Mouse (Mus musculus): ENCODE measurements at regions not wholly inside any gene's neighbourhood (a gene's known extent, or its start where the extent isn't known, plus 50 kb on each side); places are given as distances from the start of the nearest gene placed in this dataset.
"Not testable (repeated sequence)": the region's sequence is repeated elsewhere in the genome, so short reads cannot be mapped to it uniquely, and the experiment has no call there.

DNA sequence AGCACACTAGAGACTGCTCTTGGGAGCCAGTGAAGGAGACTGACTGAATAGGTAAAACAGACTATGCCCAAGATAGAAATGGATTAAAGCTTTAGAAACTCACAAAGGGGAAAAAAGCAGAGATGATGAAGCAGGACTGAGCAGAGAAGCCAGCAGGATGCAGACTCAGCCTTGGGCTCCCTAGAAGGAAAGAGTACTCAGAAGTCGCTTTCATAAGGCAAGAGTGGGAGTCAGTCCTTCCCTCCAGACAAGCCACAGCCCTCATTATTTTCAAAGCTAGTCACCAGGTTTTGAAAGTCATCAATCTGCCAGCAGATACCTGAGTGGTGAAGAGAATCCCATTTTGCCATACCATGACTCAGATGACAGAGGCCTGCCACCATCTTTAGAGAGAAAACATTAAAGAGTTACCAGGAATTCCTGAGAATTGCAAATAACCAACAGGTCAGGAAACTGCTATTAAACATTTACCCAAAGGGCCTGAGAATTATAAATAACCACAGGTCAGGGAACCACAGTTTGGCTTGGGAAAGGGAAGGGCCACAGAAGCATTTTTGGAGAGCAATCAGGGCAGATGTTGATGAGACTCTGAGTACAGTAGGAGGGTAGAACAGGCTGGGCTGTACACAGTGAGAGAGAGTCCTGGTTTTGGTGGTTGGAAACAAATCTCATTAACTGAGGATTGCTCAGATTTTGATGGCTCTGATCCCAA is 77.4 kb downstream of the Ptgs2 start:
- Histone ChIP-seq H3K9ac (ENCODE audit: low read depth, low read length, severe bottlenecking) (no peak overlapping the region), H3K4me2 (replicated peaks; ENCODE audit: low read depth, low read length, severe bottlenecking) (no peak overlapping the region), H3K27ac (replicated peaks; ENCODE audit: low read depth, low read length) (no peak overlapping the region), H3K4me1 (ENCODE audit: control insufficient read depth, insufficient read depth, low read length) (no peaks in the 10 kb centered on the region), H3K36me3 (ENCODE audit: control insufficient read depth, insufficient read depth, low read length) (no peaks in the 10 kb centered on the region), H3K27me3 (ENCODE audit: control insufficient read depth, insufficient read depth, low read length) (no peaks in the 10 kb centered on the region), H3K4me3 (replicated peaks; ENCODE audit: low read length) (no peak overlapping the region), H3K9me3 (ENCODE audit: control insufficient read depth, low read length) (no peaks in the 10 kb centered on the region)
- whole genome bisulfite sequencing, result 85% methylated on average over 1 of the region's 1 CpGs
- no peak for DNase-seq (ENCODE audit: low spot score)
- ATAC-seq (ENCODE audit: low FRiP score, low read depth), result no peak
- no peak for TF ChIP-seq POLR2A (IDR thresholded peaks at IDR 0.05; ENCODE audit: borderline replicate concordance, extremely low read depth, insufficient read depth, insufficient read length)

DNA sequence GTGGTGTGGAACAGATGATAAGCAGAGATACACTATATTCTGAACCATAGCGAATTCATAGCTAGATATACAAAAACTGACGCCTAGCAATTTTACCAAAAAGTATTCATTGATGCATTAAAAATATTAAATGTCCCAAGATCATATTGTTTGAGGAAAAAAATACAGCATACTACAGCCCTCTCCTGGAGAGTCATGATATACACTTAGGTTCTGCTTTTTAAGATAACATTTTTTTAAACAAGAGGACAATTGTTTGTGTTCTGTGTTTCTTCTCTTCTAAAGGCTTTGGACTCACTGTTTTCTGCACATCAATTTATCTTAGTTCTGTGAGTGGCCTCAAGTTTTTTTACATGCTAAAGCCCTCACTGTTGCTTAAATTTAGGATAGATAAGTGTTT is 102.2 kb downstream of the Ptgs2 start:
- H3K9me3 ChIP-seq (ENCODE audit: control insufficient read depth, low read length), result no peaks in the 10 kb centered on the region
- no peak overlapping the region for H3K9ac ChIP-seq (ENCODE audit: low read depth, low read length, severe bottlenecking)
- no peak for DNase-seq (ENCODE audit: low spot score)
- no peaks in the 10 kb centered on the region for H3K36me3 ChIP-seq (ENCODE audit: control insufficient read depth, insufficient read depth, low read length)
- no peak overlapping the region for H3K27ac ChIP-seq (replicated peaks; ENCODE audit: low read depth, low read length)
- 85% methylated on average over 2 of the region's 2 CpGs for WGBS
- no peak overlapping the region for H3K4me3 ChIP-seq (replicated peaks; ENCODE audit: low read length)
- H3K4me2 ChIP-seq (replicated peaks; ENCODE audit: low read depth, low read length, severe bottlenecking), result no peak overlapping the region
- no peak for TF ChIP-seq POLR2A (IDR thresholded peaks at IDR 0.05; ENCODE audit: borderline replicate concordance, extremely low read depth, insufficient read depth, insufficient read length)
- H3K27me3 ChIP-seq (ENCODE audit: control insufficient read depth, insufficient read depth, low read length), result no peaks in the 10 kb centered on the region
- ATAC-seq (ENCODE audit: low FRiP score, low read depth), result no peak
- no peaks in the 10 kb centered on the region for H3K4me1 ChIP-seq (ENCODE audit: control insufficient read depth, insufficient read depth, low read length)

DNA sequence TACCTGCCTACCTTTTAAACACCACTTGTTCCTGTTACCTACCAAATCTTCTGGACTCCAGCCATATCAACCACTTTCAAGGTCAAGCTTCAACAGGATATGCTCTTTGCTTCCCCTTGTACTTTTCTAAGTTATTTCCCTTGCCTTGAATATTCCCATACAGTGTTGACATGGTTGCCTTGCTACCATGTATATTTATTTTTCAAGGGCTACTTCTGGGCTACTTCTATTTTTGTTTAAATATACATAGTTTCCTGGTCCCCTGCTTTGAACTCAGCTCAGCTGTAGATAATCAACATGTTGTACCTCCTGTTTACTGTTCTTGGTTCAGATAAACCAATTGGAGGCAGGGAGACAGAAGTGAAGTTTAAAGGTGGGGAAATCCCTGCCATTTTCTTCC is 106.8 kb upstream of the Pdc start:
- H3K27me3 ChIP-seq (ENCODE audit: control insufficient read depth, insufficient read depth, low read length), result no peaks in the 10 kb centered on the region
- no peak for TF ChIP-seq POLR2A (IDR thresholded peaks at IDR 0.05; ENCODE audit: borderline replicate concordance, extremely low read depth, insufficient read depth, insufficient read length)
- ATAC-seq (ENCODE audit: low FRiP score, low read depth), result no peak

DNA sequence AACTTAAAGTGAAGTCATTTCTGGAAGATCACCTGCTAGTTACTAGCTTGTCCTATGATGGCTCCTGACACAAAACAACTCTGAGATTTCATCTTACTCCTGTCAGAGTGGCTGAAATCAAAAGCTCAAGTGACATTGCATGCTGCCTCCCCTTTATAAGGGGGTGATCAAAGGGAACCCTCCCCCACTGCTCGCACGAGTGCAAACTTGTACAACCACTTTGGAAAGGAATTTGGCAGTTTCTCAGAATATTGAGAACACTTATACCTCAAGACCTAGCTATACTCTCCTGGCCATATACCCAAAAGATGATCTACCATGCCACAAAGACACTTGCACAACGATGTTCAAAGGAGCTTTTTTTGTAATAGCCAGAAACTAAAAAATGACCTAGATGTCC is 102.5 kb upstream of the Pdc start:
- H3K9ac ChIP-seq (ENCODE audit: low read depth, low read length, severe bottlenecking), result no peak overlapping the region
- H3K4me1 ChIP-seq (ENCODE audit: control insufficient read depth, insufficient read depth, low read length), result no peaks in the 10 kb centered on the region
- ATAC-seq (ENCODE audit: low FRiP score, low read depth) (no peak), DNase-seq (ENCODE audit: low spot score) (no peak)
- H3K4me3 ChIP-seq (replicated peaks; ENCODE audit: low read length), result no peak overlapping the region
- no peaks in the 10 kb centered on the region for H3K9me3 ChIP-seq (ENCODE audit: control insufficient read depth, low read length)
- no peak for TF ChIP-seq POLR2A (IDR thresholded peaks at IDR 0.05; ENCODE audit: borderline replicate concordance, extremely low read depth, insufficient read depth, insufficient read length)
- no peaks in the 10 kb centered on the region for H3K27me3 ChIP-seq (ENCODE audit: control insufficient read depth, insufficient read depth, low read length)
- no peak overlapping the region for H3K27ac ChIP-seq (replicated peaks; ENCODE audit: low read depth, low read length)
- WGBS, result 73% methylated on average over 3 of the region's 3 CpGs
- H3K4me2 ChIP-seq (replicated peaks; ENCODE audit: low read depth, low read length, severe bottlenecking), result no peak overlapping the region
- no peaks in the 10 kb centered on the region for H3K36me3 ChIP-seq (ENCODE audit: control insufficient read depth, insufficient read depth, low read length)

More for the DNA sequence above, 106.8 kb upstream of the Pdc start:
- no peak for DNase-seq (ENCODE audit: low spot score)
- H3K4me1 ChIP-seq (ENCODE audit: control insufficient read depth, insufficient read depth, low read length), result no peaks in the 10 kb centered on the region
- H3K4me2 ChIP-seq (replicated peaks; ENCODE audit: low read depth, low read length, severe bottlenecking), result no peak overlapping the region
- no peak overlapping the region for H3K9ac ChIP-seq (ENCODE audit: low read depth, low read length, severe bottlenecking)
- H3K4me3 ChIP-seq (replicated peaks; ENCODE audit: low read length), result no peak overlapping the region
- H3K9me3 ChIP-seq (ENCODE audit: control insufficient read depth, low read length), result no peaks in the 10 kb centered on the region
- H3K27ac ChIP-seq (replicated peaks; ENCODE audit: low read depth, low read length), result no peak overlapping the region
- H3K36me3 ChIP-seq (ENCODE audit: control insufficient read depth, insufficient read depth, low read length), result no peaks in the 10 kb centered on the region

DNA sequence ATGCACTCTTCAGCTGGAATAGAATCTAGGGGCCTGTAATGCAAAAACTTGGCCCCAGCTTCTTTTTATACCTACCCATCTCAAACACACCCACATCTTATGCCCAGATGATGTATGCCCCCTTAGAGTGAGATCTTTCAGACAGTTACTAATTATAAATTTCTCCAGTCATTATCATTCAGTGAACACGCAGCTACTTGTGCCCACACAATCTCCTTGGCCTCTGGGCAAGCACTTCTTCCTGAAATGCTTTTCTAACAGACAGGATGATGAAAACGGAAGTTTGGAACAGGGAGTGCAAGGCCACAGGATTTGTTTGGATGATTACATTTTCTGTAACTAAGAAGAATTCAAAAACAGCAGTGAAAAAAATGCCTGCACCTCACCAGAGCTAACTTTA is 100.4 kb upstream of the Pdc start:
- WGBS, result 74% methylated on average over 2 of the region's 2 CpGs
- no peaks in the 10 kb centered on the region for H3K36me3 ChIP-seq (ENCODE audit: control insufficient read depth, insufficient read depth, low read length)
- H3K9ac ChIP-seq (ENCODE audit: low read depth, low read length, severe bottlenecking), result no peak overlapping the region
- ATAC-seq (ENCODE audit: low FRiP score, low read depth) (no peak), DNase-seq (ENCODE audit: low spot score) (no peak)
- no peak for TF ChIP-seq POLR2A (IDR thresholded peaks at IDR 0.05; ENCODE audit: borderline replicate concordance, extremely low read depth, insufficient read depth, insufficient read length)
- H3K9me3 ChIP-seq (ENCODE audit: control insufficient read depth, low read length), result no peaks in the 10 kb centered on the region
- H3K4me3 ChIP-seq (replicated peaks; ENCODE audit: low read length), result no peak overlapping the region
- H3K27ac ChIP-seq (replicated peaks; ENCODE audit: low read depth, low read length), result no peak overlapping the region
- no peaks in the 10 kb centered on the region for H3K27me3 ChIP-seq (ENCODE audit: control insufficient read depth, insufficient read depth, low read length)
- H3K4me2 ChIP-seq (replicated peaks; ENCODE audit: low read depth, low read length, severe bottlenecking), result no peak overlapping the region
- no peaks in the 10 kb centered on the region for H3K4me1 ChIP-seq (ENCODE audit: control insufficient read depth, insufficient read depth, low read length)

DNA sequence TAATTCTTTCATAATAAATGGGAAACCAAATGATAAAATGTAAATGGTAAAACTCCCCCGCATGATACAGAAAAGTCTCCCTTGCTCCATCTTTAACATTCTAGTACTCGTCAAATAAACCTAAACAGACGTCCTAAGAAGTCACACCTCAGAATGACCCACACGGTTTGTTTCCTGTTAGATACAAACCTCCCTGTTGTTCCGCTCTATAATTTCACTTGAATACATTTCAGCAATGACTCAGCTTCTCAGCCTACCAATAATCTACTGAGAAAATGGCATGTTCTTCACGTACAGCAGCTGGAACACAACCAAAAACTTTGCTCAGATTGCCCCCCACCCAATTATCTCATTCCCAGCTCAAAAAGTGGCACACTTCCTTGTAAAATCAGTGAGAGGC is 93.7 kb upstream of the Pdc start:
- no peak overlapping the region for H3K27ac ChIP-seq (replicated peaks; ENCODE audit: low read depth, low read length)
- H3K4me3 ChIP-seq (replicated peaks; ENCODE audit: low read length), result no peak overlapping the region
- TF ChIP-seq POLR2A (IDR thresholded peaks at IDR 0.05; ENCODE audit: borderline replicate concordance, extremely low read depth, insufficient read depth, insufficient read length), result no peak
- WGBS, result 61% methylated on average over 6 of the region's 6 CpGs
- no peaks in the 10 kb centered on the region for H3K27me3 ChIP-seq (ENCODE audit: control insufficient read depth, insufficient read depth, low read length)
- no peaks in the 10 kb centered on the region for H3K4me1 ChIP-seq (ENCODE audit: control insufficient read depth, insufficient read depth, low read length)
- H3K9me3 ChIP-seq (ENCODE audit: control insufficient read depth, low read length), result no peaks in the 10 kb centered on the region
- H3K36me3 ChIP-seq (ENCODE audit: control insufficient read depth, insufficient read depth, low read length), result no peaks in the 10 kb centered on the region
- ATAC-seq (ENCODE audit: low FRiP score, low read depth) (no peak), DNase-seq (ENCODE audit: low spot score) (no peak)
- H3K4me2 ChIP-seq (replicated peaks; ENCODE audit: low read depth, low read length, severe bottlenecking), result no peak overlapping the region
- H3K9ac ChIP-seq (ENCODE audit: low read depth, low read length, severe bottlenecking), result no peak overlapping the region

DNA sequence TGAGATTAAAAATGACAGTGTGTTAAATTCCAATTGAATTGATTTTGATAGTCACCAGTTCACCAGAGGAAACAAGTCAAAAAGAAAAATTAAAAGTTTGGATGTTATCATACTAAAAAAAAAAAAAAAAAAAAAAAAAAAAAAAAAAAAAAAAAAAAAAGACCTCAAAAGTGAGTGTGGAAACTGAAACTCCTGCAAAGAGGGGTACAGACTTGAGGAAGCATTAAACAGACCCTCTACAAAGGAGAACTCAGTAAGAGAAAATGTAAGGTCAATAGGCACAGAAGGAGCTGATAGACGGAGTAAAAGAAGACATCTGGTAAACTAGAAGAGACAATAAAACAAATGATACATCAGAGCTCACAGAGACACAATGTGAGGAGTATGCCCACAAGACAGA is 79.7 kb upstream of the Pdc start:
- 84% methylated on average over 1 of the region's 1 CpGs for WGBS
- H3K9ac ChIP-seq (ENCODE audit: low read depth, low read length, severe bottlenecking); ATAC-seq (ENCODE audit: low FRiP score, low read depth): not testable (repeated sequence)

More for the DNA sequence above, 79.7 kb upstream of the Pdc start:
- H3K4me2 ChIP-seq (replicated peaks; ENCODE audit: low read depth, low read length, severe bottlenecking); DNase-seq (ENCODE audit: low spot score); H3K4me1 ChIP-seq (ENCODE audit: control insufficient read depth, insufficient read depth, low read length); H3K27ac ChIP-seq (replicated peaks; ENCODE audit: low read depth, low read length); H3K9me3 ChIP-seq (ENCODE audit: control insufficient read depth, low read length); H3K36me3 ChIP-seq (ENCODE audit: control insufficient read depth, insufficient read depth, low read length); H3K27me3 ChIP-seq (ENCODE audit: control insufficient read depth, insufficient read depth, low read length); H3K4me3 ChIP-seq (replicated peaks; ENCODE audit: low read length): not testable (repeated sequence)
